Mouse (Mus musculus): ENCODE data around the gene Tbx2.

Gene Tbx2

DNA sequence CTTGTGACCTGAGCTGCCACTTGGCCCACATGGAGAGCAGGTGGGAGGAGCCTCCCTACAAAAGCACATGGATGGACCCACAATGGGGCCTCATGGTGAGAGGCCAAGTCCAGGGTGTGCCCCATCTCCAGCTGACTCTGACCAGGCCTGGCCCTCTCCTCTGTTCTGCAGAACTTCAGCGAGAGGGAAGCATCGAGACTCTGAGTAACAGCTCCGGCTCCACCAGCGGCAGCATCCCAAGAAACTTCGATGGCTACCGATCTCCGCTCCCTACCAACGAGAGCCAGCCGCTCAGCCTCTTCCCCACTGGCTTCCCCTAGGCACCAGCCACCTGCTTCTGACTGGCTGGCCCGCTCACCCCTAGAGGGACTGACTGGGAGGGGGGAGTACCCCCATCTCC lies 7.3 kb upstream of the Tbx2 start:
- DNase-seq (ENCODE audit: low spot score in 2 of 2) = no peak

GRCm38 (mm10) chr11:85825823-85826222 lies 6.5 kb upstream of the Tbx2 start:
- DNase-seq (ENCODE audit: low spot score in 2 of 2) = no peak

GRCm38 (mm10) chr11:85827342-85827741 lies 5.0 kb upstream of the Tbx2 start:
- peak in 1 of 2 experiments; percentile 53 for DNase-seq (ENCODE audit: low spot score in 2 of 2)

- peak in 1 of 2 experiments; percentile 48 for DNase-seq (ENCODE audit: low spot score in 2 of 2)
Observed at GRCm38 (mm10) chr11:85828691-85829519, 3.4 kb upstream of the Tbx2 start.

- DNase-seq (ENCODE audit: low spot score in 2 of 2) = peak in 1 of 2 experiments; percentile 60
Observed at GRCm38 (mm10) chr11:85829520-85830440, 2.6 kb upstream of the Tbx2 start.

GRCm38 (mm10) chr11:85830901-85831341 lies 1.4 kb upstream of the Tbx2 start:
- DNase-seq (ENCODE audit: low spot score in 2 of 2) = peak in 1 of 2 experiments; percentile 46

DNA sequence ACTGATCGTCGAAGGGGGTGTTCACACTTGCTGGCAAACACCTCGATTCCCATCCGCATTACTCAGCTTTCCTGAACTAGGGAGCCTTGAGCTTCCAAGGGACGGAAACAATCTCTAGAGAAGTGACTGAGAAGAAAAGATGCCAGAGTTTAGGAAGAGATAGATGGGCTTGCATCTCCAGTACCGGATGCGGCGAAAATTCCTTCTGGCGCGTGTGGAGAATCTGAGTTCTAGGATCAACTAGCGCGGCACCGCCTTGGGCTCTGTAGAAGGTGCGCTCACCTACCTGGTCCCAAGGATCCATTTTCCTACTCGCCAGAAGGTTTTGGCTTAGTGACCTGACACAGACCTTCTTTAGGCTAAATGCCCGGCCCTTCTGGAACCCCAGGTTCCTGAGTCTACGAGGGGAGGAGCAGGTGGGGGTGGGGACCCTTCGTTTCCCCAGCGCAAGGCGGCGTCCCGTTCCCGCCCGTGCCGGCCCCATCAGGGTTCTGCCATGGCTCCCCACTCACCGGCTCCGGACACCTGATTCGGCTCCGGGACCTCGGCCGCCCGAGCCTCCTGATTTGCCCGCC lies 608 bp upstream of the Tbx2 start:
- DNase-seq (ENCODE audit: low spot score in 2 of 2) = no peak

GRCm38 (mm10) chr11:85833081-85833521 lies 750 bp downstream of the Tbx2 start:
- DNase-seq (ENCODE audit: low spot score in 2 of 2) = peak in 1 of 2 experiments; percentile 35

DNA sequence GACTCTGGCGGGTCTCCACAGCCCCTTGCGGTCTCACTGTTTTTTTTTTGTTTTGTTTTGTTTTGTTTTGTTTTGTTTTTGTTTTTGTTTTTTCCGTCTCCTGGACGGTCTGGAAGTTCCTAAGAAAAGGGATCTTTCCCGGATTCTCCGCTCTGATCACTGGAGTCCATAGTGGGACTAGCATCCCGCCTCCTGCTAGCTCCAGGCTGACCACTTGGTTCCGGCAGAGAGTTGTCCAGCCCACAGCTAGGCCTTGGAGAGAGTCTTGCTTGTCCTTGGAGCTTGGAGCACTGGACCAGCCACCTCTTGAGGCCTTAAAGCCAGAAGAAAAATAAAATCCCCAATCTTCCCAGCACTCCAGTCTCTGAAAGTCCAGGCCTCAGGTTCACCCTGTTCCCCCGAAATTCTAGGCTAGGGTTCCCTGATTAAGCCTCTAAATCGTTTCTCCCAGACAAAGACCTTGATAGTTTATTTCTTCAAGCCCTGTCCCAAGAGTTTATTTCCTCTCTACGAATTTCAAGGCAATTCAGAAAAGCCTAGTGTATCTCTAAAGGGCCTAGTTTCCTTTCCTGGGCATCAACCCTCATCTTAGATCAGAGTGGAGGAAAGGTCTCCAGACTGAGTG lies 1.5 kb downstream of the Tbx2 start:
- DNase-seq (ENCODE audit: low spot score in 2 of 2) = peak in 1 of 2 experiments; percentile 27

- DNase-seq (ENCODE audit: low spot score in 2 of 2) = peak in 1 of 2 experiments; percentile 30
Observed at GRCm38 (mm10) chr11:85834386-85834931, 2.1 kb downstream of the Tbx2 start.

DNA sequence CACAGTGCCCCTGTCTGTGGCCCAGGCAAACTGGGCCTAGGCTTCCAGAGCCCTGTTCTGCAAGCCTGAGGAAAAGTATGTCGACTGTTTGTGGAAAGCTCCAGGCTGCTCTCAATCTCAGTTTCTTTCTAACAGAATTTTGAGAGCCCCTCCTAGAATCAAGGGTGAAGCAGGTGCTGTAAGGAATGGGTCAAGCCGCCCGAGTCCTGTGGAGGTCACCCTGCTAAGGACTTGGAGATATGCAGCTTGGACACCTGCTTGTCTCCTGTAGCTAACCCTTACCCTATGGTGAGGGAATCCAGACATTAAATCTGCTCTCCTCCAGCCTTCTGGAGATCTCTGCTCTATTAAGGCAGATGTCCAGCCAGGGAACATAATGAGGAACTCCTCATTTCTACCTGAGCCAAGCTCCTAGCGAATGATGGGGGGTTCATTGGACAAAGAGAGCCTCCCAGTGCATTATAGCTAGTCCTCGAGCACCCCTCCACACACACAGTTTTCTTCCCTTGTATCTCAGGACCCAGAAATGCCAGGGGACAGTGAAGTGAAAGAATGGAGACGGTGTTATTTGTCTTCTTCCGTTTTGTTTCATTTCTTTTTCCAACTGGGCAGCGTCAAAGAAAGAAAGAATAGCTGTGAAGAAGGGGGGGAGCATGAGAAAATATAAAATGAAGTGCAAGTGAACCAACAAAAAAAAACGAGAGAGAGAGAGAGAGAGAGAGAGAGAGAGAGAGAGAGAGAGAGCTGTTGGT lies 2.8 kb downstream of the Tbx2 start:
- DNase-seq (ENCODE audit: low spot score in 2 of 2) = peak in 1 of 2 experiments; percentile 15

DNA sequence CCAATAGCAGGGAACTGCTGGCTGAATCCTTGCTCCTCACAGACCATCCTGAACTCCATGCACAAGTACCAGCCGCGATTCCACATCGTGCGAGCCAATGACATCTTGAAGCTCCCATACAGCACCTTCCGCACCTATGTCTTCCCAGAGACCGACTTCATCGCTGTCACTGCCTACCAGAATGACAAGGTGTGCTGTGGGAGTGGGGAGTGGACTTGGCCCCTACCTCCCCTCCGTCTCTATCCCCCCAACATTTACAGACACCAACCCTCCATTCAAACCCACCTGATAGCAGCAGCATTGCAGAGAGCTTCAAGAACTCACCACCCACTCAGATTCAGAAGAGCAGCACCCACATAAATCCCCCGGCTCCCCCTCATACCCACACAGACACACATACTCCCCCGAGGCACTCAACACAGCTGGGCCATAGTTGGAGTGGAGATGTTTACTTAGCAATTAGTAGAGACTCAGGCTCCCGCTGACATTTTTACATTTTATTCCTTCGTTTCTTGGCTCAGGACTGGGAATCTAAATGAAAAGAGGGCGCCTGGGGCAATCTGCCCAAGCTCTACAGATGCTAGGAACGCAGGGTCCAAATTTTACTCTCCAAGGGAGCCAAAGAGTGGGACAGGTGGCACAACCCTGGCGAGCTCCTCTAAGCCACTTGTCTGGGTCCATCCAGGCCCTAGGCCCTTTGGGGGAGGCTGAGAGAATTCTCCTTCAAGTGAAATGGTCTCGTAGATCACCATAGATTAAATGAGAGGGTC lies 3.6 kb downstream of the Tbx2 start:
- peak in 1 of 2 experiments; percentile 31 for DNase-seq (ENCODE audit: low spot score in 2 of 2)

- peak in 1 of 2 experiments; percentile 49 for DNase-seq (ENCODE audit: low spot score in 2 of 2)
Observed at GRCm38 (mm10) chr11:85836523-85837290, 4.4 kb downstream of the Tbx2 start.

DNA sequence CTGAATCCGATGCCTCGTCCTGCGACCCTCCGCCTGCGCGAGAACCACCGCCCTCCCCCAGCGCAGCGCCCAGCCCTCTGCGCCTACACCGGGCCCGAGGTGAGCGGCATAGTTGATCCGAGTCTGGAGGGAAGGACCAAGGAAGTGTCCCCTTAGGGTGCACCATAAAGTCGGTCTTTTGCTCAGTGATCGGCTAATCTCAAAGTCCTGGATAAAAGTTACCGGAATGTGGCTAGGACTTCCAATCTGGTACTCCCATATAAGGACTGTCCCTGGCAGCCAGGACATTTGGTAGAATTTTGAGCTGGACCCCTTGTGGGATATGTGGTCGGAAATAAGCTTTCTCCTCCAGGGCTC lies 4.9 kb downstream of the Tbx2 start:
- DNase-seq (ENCODE audit: low spot score in 2 of 2) = no peak

GRCm38 (mm10) chr11:85837648-85838423 lies 5.5 kb downstream of the Tbx2 start:
- no peak for DNase-seq (ENCODE audit: low spot score in 2 of 2)

- no peak for DNase-seq (ENCODE audit: low spot score in 2 of 2)
Observed at GRCm38 (mm10) chr11:85838424-85839257, 6.3 kb downstream of the Tbx2 start.
